8 mouse cellular contexts compared by ENCODE assay signal in genomic region chr14:48421996-48422395, GRCm38 (mm10). TPM values are rescaled to one million over a fixed set of nuclear protein-coding genes. Genes with fewer than 3 reads are reported as not detected.
DNase-seq lines count a peak whose midpoint lies in the region; ATAC-seq and TF ChIP-seq lines count a peak whose summit lies in the region.

No protein-coding gene starts in this region.

- intact Hi-C loops in left cerebral cortex, postnatal 4 days (cut with DNase I): no loop called here

- peak overlapping the region; percentile 52 for H3K4me2 ChIP-seq in heart, postnatal 0 days (ENCODE audit: low read depth, low read length)
- H3K4me2 ChIP-seq in midbrain, embryonic 13.5 days (replicated peaks): peak overlapping the region; percentile 31

- no peaks in the 10 kb centered on the region for H3K9me3 ChIP-seq in heart, postnatal 0 days (replicated peaks; ENCODE audit: control insufficient read depth, low read length)
- H3K9me3 ChIP-seq in midbrain, embryonic 13.5 days: no peaks in the 10 kb centered on the region

- 0 out of 2 replicates have a peak overlapping the region, but pooled peaks have one; percentile 13 for H3K9ac ChIP-seq in heart, postnatal 0 days (replicated peaks; ENCODE audit: low read depth, low read length)
- 0 out of 2 replicates have a peak overlapping the region, but pooled peaks have one; percentile 19 for H3K9ac ChIP-seq in midbrain, embryonic 13.5 days (replicated peaks)

- peak; percentile 49 for DNase-seq in left cerebral cortex, adult 18-20 months (ENCODE audit: low spot score in 2 of 2)
- no peak for DNase-seq in left cerebral cortex, postnatal 4 days
- peak; percentile 49 for DNase-seq in c-Kit-positive CD71-negative TER-119-negative erythroid progenitor cells, embryonic 14.5 days (ENCODE audit: low read depth)
- DNase-seq in heart, postnatal 0 days (ENCODE audit: low spot score): peak; percentile 39
- peak; percentile 16 to 20 for DNase-seq in left cerebral cortex, adult 8-10 months (ENCODE audit: low spot score in 2 of 2)
- DNase-seq in thymus, postnatal 0 days (ENCODE audit: low spot score): peak; percentile 88
- no peak for DNase-seq in cerebellum, postnatal 25 days

- peak overlapping the region; percentile 43; the same call in 1 of the 2 replicates for H3K27ac ChIP-seq in heart, postnatal 0 days (ENCODE audit: low read depth)
- H3K27ac ChIP-seq in midbrain, embryonic 13.5 days: no peak overlapping the region

- peak overlapping the region; percentile 25 for H3K4me3 ChIP-seq in heart, postnatal 0 days (ENCODE audit: low read depth, low read length)
- H3K4me3 ChIP-seq in midbrain, embryonic 13.5 days (replicated peaks): no peak overlapping the region

- no peak for TF ChIP-seq EP300 in heart, postnatal 0 days (IDR thresholded peaks at IDR 0.05; ENCODE audit: low read depth)

- 4% methylated on average over 6 of the region's 6 CpGs for WGBS in heart, postnatal 0 days
- 22% methylated on average over 6 of the region's 6 CpGs for WGBS in midbrain, embryonic 13.5 days

- peak; percentile 88 for ATAC-seq in heart, postnatal 0 days (ENCODE audit: insufficient read depth, low read depth)
- ATAC-seq in midbrain, embryonic 13.5 days: peak; percentile 45; the same call in 1 of the 2 replicates

- H3K27me3 ChIP-seq in heart, postnatal 0 days (ENCODE audit: control insufficient read depth, insufficient read depth, low read length): no peaks in the 10 kb centered on the region
- H3K27me3 ChIP-seq in midbrain, embryonic 13.5 days: no peaks in the 10 kb centered on the region

- TF ChIP-seq CTCF in heart, postnatal 0 days (IDR thresholded peaks at IDR 0.05; ENCODE audit: low read depth): no peak

- H3K4me1 ChIP-seq in heart, postnatal 0 days (ENCODE audit: control insufficient read depth, insufficient read depth): no peaks in the 10 kb centered on the region
- H3K4me1 ChIP-seq in midbrain, embryonic 13.5 days (replicated peaks): peaks cover 21% of the 10 kb centered on the region

- H3K36me3 ChIP-seq in heart, postnatal 0 days (replicated peaks; ENCODE audit: control insufficient read depth, insufficient read depth, low read length): no peaks in the 10 kb centered on the region
- H3K36me3 ChIP-seq in midbrain, embryonic 13.5 days: no peaks in the 10 kb centered on the region

RNA-seq across cellular contexts. Expression of gene Tmem260, which starts 23.9 kb away (rescaled TPM):
- 10 to 100 TPM; 23.8 TPM for total RNA-seq in left cerebral cortex, adult 18-20 months (2021)
- 10 to 100 TPM; 18.4 to 21.3 TPM for total RNA-seq in left cerebral cortex, postnatal 4 days (2021)
- total RNA-seq in heart, postnatal 0 days (2014; rRNA removed; ENCODE audit: low replicate concordance): 8.6 and 8.7 TPM in 2 replicates
- 6.0 TPM in 2 replicates for polyA plus RNA-seq in heart, postnatal 0 days (2015; fragmentation: Nextera tagmentation; extraction: Ambion mirVana)
- total RNA-seq in left cerebral cortex, adult 8-10 months (2022): 10 to 100 TPM; 22.3 to 25.7 (median 24.9) TPM
- polyA plus RNA-seq in midbrain, embryonic 13.5 days (2015; fragmentation: Nextera tagmentation; extraction: Ambion mirVana): 22.4 and 23.0 TPM in 2 replicates
- 20.7 and 23.0 TPM in 2 replicates for polyA plus RNA-seq in thymus, postnatal 0 days (2015; fragmentation: Nextera tagmentation; extraction: Ambion mirVana)

Comparison
In these comparisons a context has a peak if more than half of its experiments do, and no peak if none do; other contexts are left out.
1. DNase-seq: peak in left cerebral cortex, adult 18-20 months (2 of 2), c-Kit-positive CD71-negative TER-119-negative erythroid progenitor cells, embryonic 14.5 days (single experiment), heart, postnatal 0 days (single experiment), left cerebral cortex, adult 8-10 months (2 of 2) and thymus, postnatal 0 days (single experiment); none in left cerebral cortex, postnatal 4 days (single experiment) and cerebellum, postnatal 25 days (0 of 2).